Mouse (Mus musculus) left cerebral cortex, adult 18-20 months (tissue): ENCODE data around the gene Apol7b. TPM values are rescaled to one million over a fixed set of nuclear protein-coding genes. Genes with fewer than 3 reads are reported as not detected.
"Not testable (repeated sequence)": the region's sequence is repeated elsewhere in the genome, so short reads cannot be mapped to it uniquely, and the experiment has no call there.

ENCODE experiments used
- DNase-seq, 2 experiments: peaks; one replicate each; pipeline ENCODE4 v3.0.0; 2021 to 2022; ENCODE audit warnings: low spot score in 2 of 2, mixed read lengths in 1 of 2
- long read RNA-seq, 2 experiments: library from polyadenylated mRNA; stranded (forward); transcript quantifications; one replicate each; pipeline ENCODE4 v2.0.0; 2021
- total RNA-seq, 2 experiments: library from RNA; stranded (reverse); gene quantifications; 2 replicates each; pipeline ENCODE4 v1.2.3; 2021

Apol7b gene
- total RNA-seq, result under 1 TPM; 0.30 to 0.40 TPM
- long read RNA-seq, experiment 1, result 0 reads
- long read RNA-seq, experiment 2, result 0 reads

GRCm38 (mm10) chr15:77447392-77447791 lies at the start of gene Apol7b:
Gene Apol7b (minus strand): TSS chr15:77447492.
- not testable (repeated sequence) for DNase-seq

- not testable (repeated sequence) for DNase-seq
Observed at GRCm38 (mm10) chr15:77494694-77495093, 47.4 kb upstream of the Apol7b start.

DNA sequence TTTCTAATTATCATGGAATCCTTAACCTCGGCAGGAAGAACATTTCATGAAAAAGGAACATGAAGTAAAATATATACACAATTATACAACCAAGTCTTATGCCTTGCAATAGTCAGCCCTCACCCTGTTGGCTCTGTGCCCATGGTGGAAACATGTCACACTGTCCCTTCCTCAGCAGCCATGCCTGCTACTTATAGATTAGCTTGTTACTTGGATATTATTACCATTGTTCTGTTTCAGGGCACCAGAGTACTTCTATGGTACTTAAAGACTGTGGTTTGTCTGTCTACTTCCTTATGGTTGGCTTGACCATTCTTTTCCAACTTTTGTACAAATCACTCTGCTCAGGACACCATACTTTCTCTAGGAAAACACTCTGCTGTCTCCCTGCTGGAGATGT lies 45.9 kb upstream of the Apol7b start:
- DNase-seq, result not testable (repeated sequence)

GRCm38 (mm10) chr15:77482140-77482794 lies 35.0 kb upstream of the Apol7b start:
- no peak for DNase-seq

DNA sequence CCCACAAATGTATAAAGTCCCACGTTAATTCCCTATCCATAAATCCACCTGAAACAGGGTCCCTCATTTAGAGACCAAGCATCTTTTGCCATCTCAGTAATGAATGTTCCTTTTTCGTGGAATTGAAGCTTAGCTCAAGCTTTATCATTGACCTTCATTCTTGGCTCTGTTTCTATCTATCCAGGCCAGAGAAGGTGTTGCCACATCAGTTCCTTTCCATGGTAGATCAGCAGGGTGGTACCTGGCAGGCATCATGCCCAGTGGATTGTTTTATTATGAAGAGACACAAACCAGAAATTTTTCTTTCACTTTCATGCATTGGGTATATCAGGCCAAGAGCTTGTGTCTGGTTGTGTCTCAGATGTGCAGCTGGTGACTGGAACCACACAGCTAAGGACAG lies 29.4 kb upstream of the Apol7b start, which contains the start of gene Apol10a:
Apol10a (plus strand) TSS at position 355 of the 400 bp plus-strand sequence.
- not testable (repeated sequence) for DNase-seq

DNA sequence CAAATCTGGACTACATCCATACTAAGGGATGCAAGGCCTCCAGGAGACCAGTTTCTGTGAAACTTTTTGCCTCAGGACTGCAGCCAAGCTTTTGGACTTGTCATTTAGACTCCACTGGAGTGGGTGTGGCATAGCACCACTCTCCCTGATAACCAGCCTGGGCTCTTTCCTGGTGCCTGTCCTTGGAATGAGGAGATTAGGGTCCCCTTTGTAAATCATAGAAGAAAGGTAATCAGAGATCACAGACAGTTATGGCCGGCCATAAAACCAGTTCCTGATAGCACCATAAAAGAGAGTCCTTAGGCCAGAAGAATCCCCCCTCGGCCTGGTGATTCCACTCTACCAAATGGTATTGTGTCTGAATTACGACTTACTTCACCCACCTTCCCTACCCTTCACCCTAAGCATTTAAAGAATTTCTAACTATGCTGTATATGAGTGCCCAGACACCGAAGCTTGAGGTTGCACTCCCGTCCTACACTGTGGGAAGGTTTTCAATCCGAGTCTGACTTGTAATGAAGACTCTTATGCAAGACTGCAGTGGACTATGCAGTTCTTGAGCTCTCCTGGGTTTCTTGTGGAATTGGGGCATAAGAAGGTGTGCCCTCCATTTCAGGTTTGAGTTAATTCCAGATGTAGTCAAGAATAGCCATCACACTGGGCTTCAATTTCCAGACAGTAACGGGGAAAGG lies 27.6 kb upstream of the Apol7b start:
- not testable (repeated sequence) for DNase-seq

GRCm38 (mm10) chr15:77449927-77450326 lies 2.6 kb upstream of the Apol7b start:
- DNase-seq, result peak; percentile 9 to 13

DNA sequence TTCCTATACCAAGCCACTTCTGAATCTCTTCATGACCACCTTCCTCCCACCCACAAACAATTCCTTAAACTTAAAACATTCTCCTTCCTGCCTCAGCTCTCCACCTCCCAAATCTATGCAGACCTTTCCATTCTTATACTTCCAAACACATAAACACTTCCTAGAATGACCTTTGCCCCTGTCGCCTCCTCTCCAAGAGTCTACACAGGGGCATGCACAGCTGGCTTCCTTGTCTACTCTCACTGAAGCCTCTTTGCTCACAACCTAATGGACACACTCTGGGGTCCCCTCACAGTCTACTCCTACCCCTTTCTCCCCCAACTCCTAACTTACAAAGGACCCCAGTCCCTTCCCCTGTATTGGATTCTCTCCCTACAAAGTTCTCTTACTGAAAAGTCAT lies 1.6 kb downstream of the Apol7b start:
- not testable (repeated sequence) for DNase-seq

- DNase-seq, result peak; percentile 25 to 30
Observed at GRCm38 (mm10) chr15:77444746-77445145, 2.5 kb downstream of the Apol7b start.

DNA sequence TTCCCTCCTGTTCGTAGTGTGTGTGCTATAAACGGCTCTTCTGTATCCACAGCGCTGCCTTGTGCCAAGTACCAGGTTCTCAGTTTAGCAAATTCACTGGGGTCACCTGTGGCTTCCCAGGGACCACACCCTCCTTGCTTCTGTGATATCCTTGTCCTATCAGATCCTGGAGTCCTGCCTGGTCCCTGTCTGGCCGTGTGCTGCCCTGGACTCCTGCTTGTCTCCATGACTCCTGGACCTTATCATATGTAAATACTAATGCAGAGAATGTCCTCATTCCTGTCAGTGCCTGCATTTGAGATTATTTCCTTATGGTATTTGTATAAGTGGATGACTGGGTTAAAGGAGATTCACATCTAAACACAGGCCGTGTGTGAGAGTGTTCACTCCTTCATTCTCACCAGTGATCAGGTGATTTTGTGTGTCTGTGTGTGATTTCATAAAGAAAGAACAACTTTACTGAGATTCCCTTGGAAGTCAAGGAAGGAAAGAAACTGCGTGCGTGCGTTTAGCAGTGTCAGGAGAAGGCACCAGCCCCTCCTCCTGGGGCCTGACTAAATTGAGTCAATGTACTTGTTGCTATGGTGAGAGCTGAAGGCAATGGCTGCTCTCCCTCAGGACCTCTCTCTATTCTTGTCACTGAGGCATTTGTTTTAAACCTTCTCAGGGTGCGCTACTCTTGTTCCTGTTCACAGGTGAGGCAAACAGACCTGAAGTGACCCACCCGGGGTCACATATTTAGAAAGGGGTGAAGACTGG lies 18.4 kb downstream of the Apol7b start:
- DNase-seq, result not testable (repeated sequence)

- peak in 1 of 2 experiments; percentile 18 for DNase-seq
Observed at GRCm38 (mm10) chr15:77422925-77423324, 24.4 kb downstream of the Apol7b start.

DNA sequence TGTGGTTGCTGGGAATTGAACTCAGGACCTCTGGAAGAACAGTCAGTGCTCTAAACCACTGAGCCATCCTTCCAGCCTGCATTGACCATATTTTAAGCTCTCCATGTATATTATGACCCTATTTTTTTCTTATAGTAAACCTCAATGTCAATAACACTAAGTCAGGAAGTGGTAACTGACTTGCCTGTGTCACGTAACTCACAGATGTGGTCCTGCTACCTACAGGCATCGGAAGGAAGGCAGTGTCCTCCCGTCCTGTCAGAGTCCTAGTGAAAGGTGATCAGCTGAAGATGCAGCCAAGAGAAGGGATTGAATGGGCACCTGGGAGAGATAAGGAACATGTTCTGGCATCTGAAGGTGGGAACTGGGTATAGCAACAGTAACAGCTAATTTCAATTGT lies 27.6 kb downstream of the Apol7b start:
- not testable (repeated sequence) for DNase-seq

GRCm38 (mm10) chr15:77416655-77417333 lies 30.5 kb downstream of the Apol7b start:
- DNase-seq, result not testable (repeated sequence)

DNA sequence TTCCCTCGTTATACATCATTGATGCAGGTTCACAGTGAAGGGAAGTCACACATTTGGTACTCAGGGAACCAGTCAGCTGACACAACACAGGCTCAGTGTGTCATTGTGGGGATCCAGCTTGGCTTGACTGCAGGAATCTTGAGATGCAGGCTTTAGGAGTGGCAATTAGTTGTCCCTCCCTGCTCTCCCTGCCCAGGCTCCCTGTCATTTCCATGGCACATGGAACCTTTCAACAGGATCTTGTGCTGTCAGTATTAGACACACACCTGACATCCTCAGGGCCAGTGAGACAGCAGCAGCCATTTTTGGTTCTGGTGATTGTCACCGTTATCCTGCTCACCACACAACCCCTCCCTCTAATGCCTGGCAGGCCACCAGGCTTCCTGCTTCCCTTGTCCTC lies 31.6 kb downstream of the Apol7b start:
- not testable (repeated sequence) for DNase-seq

- DNase-seq, result not testable (repeated sequence)
Observed at GRCm38 (mm10) chr15:77412695-77413094, 34.6 kb downstream of the Apol7b start.

- DNase-seq, result not testable (repeated sequence)
Observed at GRCm38 (mm10) chr15:77411035-77411434, 36.3 kb downstream of the Apol7b start, which contains the start of gene Apol9a. Gene Apol9a (minus strand): TSS chr15:77411135.

DNA sequence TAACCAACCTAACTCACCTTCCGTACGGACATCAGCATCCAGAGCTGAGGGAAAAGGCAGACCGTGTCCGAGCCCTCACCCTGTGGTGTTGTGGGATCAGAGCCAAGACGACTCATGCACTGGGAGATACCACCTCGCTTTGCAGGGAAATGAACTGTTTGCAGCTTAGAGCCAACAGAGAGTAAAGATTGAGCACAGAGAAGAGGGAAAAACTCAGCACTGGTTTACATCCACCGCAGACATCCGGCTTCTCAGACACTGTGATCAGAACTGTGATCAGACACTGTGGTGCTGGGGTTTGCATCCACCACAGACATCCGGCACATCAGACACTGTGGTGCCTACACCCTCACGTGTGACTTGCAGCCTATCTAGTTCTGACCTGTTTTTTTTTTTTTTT lies 40.9 kb downstream of the Apol7b start:
- DNase-seq, result not testable (repeated sequence)

DNA sequence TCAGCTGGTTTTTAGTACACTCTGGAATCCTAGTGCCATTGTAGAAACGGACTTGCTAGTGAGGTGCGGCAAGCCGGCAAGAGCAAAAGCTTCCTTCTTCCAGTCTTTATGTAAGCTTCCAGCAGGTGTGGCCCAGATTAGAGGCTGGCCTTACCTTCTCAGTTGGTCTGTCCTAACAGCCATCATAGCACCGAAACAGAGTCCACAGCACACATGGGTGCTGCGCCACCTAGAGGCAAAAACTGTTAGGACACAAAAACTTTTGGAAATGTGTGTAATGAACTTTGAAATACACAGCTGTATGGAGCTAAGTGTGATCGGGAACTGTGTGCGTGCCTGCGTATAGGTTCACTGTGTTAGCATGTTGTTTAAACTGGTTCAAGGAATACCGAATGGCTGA lies 48.3 kb downstream of the Apol7b start, which contains the start of gene Apol7a:
Apol7a (minus strand) TSS at position 84 of the 400 bp plus-strand sequence.
- peak; percentile 26 to 31 for DNase-seq

DNA sequence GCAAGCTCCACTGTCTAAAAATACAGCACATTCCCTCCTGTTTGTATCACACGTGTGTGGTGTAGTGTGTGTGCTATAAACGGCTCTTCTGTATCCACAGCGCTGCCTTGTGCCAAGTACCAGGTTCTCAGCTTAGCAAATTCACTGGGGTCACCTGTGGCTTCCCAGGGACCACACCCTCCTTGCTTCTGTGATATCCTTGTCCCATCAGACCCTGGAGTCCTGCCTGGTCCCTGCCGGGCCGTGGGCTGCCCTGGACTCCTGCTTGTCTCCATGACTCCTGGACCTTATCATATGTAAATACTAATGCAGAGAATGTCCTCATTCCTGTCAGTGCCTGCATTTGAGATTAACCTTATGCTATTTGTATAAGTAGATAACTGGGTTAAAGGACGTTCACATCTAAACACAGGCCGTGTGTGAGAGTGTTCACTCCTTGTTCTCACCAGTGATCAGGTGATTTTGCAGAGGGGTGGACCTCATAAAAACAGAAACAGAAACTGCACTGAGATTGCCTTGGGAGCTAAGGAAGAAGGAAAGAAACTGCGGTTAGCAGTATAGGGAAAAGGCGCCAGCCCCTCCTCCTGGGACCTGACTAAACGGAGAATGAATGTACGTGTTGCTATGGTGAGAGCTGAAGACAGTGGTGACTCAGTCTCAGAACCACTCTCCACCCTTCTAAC lies 49.7 kb downstream of the Apol7b start:
- peak; percentile 18 to 45 for DNase-seq

GRCm38 (mm10) chr15:77393832-77394231 lies 53.5 kb downstream of the Apol7b start:
- DNase-seq, result not testable (repeated sequence)
